ENCODE assay signal across 12 mouse cellular contexts in the genomic region with DNA sequence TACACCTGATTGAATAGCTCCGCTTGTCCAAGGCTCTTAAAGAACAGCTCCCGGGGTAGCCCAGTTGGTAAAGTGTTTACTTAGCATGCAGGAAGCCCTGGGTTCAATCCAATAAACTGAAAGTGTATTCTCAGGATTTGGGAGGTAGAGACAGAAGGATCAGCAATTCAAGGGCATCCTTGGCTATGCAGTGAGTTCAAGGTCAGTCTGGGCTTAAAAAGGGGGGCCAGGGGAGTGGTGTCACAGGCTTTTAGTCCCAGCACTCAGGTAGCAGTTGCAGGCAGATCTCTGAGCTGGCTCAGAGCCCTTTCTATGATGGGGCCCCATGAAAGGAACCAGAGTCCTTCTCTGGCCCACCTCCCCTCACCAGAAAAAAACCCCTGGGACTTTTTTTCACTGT. TPM values are rescaled to one million over a fixed set of nuclear protein-coding genes. Genes with fewer than 3 reads are reported as not detected.
"Had no signal": no experiment of that assay in that cellular context is flagged by ENCODE, and none has a peak within 500 bp of the region (broad histone marks: within the 10 kb centered on the region; RNA-seq: fewer than 3 reads in every experiment).

No protein-coding gene starts in this region.

- H3K27ac ChIP-seq: left cerebral cortex, adult 2 months; limb, embryonic 10.5 days; liver, embryonic 15.5 days; midbrain, embryonic 13.5 days had no signal

- H3K36me3 ChIP-seq: limb, embryonic 10.5 days; liver, embryonic 15.5 days; midbrain, embryonic 13.5 days had no signal

- H3K4me1 ChIP-seq: liver, embryonic 15.5 days had no signal

- DNase-seq: kidney, postnatal 25 days; lung, adult 2 months; lung, postnatal 36 days; right cerebral cortex, adult 18-20 months; right cerebral cortex, postnatal 25 days; thymus, postnatal 4 days had no signal

- H3K4me2 ChIP-seq: liver, embryonic 11.5 days; liver, embryonic 15.5 days; midbrain, embryonic 13.5 days had no signal

- H3K9ac ChIP-seq: liver, embryonic 15.5 days; midbrain, embryonic 13.5 days had no signal

- H3K9me3 ChIP-seq: limb, embryonic 10.5 days; liver, embryonic 15.5 days; midbrain, embryonic 13.5 days had no signal

- H3K4me3 ChIP-seq: left cerebral cortex, adult 2 months; limb, embryonic 10.5 days; liver, embryonic 15.5 days; midbrain, embryonic 13.5 days had no signal

- ATAC-seq: midbrain, embryonic 13.5 days had no signal

RNA-seq across cellular contexts. Expression of a gene that starts 35.9 kb away (rescaled TPM):
- total RNA-seq: midbrain, postnatal 0 days had no signal
